Mouse (Mus musculus) midbrain, embryonic 16.5 days (tissue): ENCODE data around the gene Brdt. TPM values are rescaled to one million over a fixed set of nuclear protein-coding genes. Genes with fewer than 3 reads are reported as not detected.
A peak's percentile ranks its signal among the peaks of the same experiment; 100 is the strongest.

ENCODE experiments used
- ATAC-seq: fragments of 200-750 bp; cut with Nextera tagmentation; 2 replicates; pipeline ENCODE4 v1.8.0; 2017; ENCODE audit warnings: moderate TSS enrichment
- H3K27ac ChIP-seq: fragments of 300-500 bp; sonication (generic); 2 replicates; pipeline ENCODE4 v1.5.1; 2014; ENCODE audit warnings: mild to moderate bottlenecking, low read length, mixed read lengths
- H3K27me3 ChIP-seq: fragments of 300-500 bp; sonication (generic); 2 replicates; pipeline ENCODE4 v1.6.1; 2014; ENCODE audit warnings: low read depth, low read length, mixed read lengths; ENCODE audit not compliant: control insufficient read depth, insufficient read depth
- H3K36me3 ChIP-seq: fragments of 300-500 bp; sonication (generic); 2 replicates; pipeline ENCODE4 v1.6.1; 2014; ENCODE audit warnings: mild to moderate bottlenecking, low read length, moderate library complexity, mixed read lengths; ENCODE audit not compliant: control insufficient read depth, insufficient read depth
- H3K4me1 ChIP-seq: fragments of 300-500 bp; sonication (generic); 2 replicates; pipeline ENCODE4 v1.6.1; 2014; ENCODE audit warnings: mild to moderate bottlenecking, low read length, mixed read lengths; ENCODE audit not compliant: control insufficient read depth, insufficient read depth
- H3K4me2 ChIP-seq: fragments of 300-500 bp; sonication (generic); 2 replicates; pipeline ENCODE4 v1.6.1; 2014; ENCODE audit warnings: mild to moderate bottlenecking, low read length, mixed read lengths
- H3K4me3 ChIP-seq: fragments of 300-500 bp; sonication (generic); 2 replicates; pipeline ENCODE4 v1.5.1; 2014; ENCODE audit warnings: low read depth, mild to moderate bottlenecking, low read length, moderate library complexity, mixed read lengths
- H3K9ac ChIP-seq: fragments of 300-500 bp; sonication (generic); 2 replicates; pipeline ENCODE4 v1.6.1; 2014; ENCODE audit warnings: low read depth, low read length, mixed read lengths
- H3K9me3 ChIP-seq: fragments of 300-500 bp; sonication (generic); replicated peaks from 2 replicates; pipeline ENCODE4 v1.6.1; 2014; ENCODE audit warnings: mild to moderate bottlenecking, low read length, mixed read lengths; ENCODE audit not compliant: control insufficient read depth, poor library complexity, severe bottlenecking
- WGBS: fragments of 180-500 bp; shearing (Covaris S2); extraction: QIAGEN DNeasy Blood & Tissue Kit; methylation state at CpG from one replicate; pipeline ENCODE4 v1.1.7; 2014; 5-methylcytosine and 5-hydroxymethylcytosine counted together
- polyA plus RNA-seq: library from polyadenylated mRNA; unstranded; fragments of >200 nt; fragmentation: Nextera tagmentation; extraction: Ambion mirVana; gene quantifications from 2 replicates; pipeline ENCODE4 v1.2.1, GENCODE M21; 2015

Gene Brdt
- polyA plus RNA-seq, 1 experiment from 2014 or later = 3.7 TPM

DNA sequence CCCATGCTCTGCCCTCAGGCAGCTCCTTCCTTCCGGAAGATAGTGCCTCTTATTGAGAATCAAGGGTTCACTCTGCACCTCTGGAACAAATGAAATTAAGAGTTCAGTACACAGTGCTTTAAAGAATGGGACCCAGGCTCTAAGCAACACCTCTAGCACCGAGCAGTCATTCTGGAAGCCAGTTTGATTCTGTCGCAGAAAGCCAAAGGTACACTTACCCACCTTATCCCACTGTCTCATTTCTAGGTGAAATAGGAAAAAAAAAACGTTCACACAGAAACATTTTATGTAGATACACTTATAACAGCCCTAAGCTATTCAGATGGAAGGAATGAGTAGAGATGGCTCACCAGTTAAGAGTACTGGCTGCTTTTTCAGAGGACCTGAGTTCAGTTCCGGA is 71.5 kb downstream of the Brdt start, which contains the start of gene Ephx4:
Gene Ephx4 (plus strand): TSS at position 301 of the 400 bp plus-strand sequence.
- 18% methylated on average over 5 of the region's 5 CpGs for WGBS
- Histone ChIP-seq H3K36me3 (no peaks in the 10 kb centered on the region), H3K9me3 (no peaks in the 10 kb centered on the region)

DNA sequence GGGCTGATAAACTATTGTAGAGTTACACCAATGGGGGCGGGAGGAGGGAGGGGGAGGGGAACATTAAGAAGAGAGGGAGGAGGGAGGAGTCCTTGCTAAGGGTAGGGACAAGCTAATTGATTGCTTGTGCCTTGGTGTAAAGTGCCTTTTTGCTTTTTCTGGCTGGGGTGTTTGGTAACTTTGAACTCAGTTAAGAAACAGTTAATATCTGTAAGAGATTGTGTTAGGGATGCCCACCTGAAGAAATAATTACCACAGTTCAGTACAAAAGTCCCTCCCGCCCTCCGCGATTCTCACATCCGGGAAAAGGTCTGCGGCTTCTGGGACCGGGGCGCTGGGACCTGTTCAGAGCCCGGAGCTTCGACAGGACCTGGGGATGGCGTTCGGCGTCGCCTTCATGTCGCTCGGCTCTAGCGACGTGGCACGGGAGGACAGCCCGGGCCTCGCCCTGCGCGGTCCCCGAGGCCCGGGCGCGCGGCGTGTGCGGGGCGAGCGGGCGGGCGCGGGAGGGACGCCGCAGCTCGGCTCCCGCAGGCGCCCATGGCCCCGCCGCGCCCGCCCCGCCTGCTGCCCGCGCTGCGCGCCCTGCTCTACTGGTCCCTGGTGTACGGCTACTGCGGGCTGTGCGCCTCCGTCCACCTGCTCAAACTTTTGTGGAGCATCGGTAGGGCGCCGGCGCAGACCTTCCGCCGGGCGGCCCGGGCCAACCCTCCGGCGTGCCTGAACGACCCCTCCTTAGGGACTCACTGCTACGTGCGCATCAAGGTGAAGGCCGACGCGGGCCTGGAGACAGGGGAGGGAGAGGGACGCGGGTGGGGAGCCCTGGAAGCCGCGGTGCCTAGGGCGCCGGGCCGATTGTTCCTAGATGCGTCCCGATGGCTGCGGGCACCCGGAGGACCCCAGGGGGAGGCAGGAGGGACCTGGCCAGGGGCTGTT is 72.3 kb downstream of the Brdt start:
- peak overlapping the region; percentile 72 for H3K9ac ChIP-seq
- under 1% methylated on average over 75 of the region's 80 CpGs for WGBS
- peak overlapping the region; percentile 99 for H3K4me2 ChIP-seq
- no peaks in the 10 kb centered on the region for H3K36me3 ChIP-seq
- H3K27ac ChIP-seq = no peak overlapping the region
- H3K9me3 ChIP-seq = no peaks in the 10 kb centered on the region
- H3K27me3 ChIP-seq = peaks cover 11% of the 10 kb centered on the region
- peak overlapping the region; percentile 61 for H3K4me3 ChIP-seq
- ATAC-seq = peak; percentile 87
- peaks cover 4% of the 10 kb centered on the region for H3K4me1 ChIP-seq

More for the DNA sequence above, 71.5 kb downstream of the Brdt start, which contains the start of gene Ephx4:
- Histone ChIP-seq H3K27ac (no peak within 1 kb of the TSS), H3K9ac (peak within 1 kb of the TSS; percentile 72), H3K27me3 (peaks cover 11% of the 10 kb centered on the region), H3K4me1 (peaks cover 4% of the 10 kb centered on the region), H3K4me2 (peak within 1 kb of the TSS; percentile 99), H3K4me3 (peak within 1 kb of the TSS; percentile 61)
- no peak for ATAC-seq

DNA sequence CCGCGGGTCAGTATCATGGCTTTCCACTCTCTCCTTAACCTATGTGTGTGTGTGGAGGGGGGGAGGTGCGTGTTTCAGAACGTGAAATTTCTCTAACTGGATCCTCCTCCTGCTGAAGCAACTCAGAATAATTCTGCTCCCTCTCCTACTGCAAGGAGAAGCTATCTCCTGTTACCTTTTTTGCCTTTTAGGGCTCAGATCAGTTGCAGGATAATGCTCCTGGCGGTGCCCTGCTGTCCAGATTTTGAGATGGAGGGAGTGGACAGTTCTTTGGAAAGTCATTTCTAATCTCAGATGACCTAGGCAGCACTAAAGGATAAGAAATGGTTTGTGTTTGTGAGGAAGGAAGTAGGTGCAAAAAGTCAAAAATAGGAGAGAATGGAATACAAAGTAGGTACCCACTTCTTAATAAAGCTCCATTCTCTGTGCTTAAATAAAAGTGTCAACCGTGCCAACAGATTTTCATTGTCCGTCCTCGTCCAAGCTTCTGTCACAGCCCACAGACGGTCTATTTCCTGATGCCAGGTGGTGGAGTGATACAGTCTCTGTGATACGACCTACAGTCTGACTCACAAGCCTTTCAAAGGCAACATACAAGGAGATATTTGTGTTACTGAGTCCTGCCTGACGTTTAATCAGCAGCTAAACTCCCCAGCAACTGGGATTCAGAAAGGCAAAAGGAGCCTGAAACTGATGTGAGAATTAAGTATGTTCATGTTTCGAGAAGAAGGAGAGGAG is 73.2 kb downstream of the Brdt start:
- Histone ChIP-seq H3K9ac (peak overlapping the region; percentile 72), H3K36me3 (no peaks in the 10 kb centered on the region), H3K4me2 (peak overlapping the region; percentile 99), H3K4me1 (peaks cover 4% of the 10 kb centered on the region), H3K4me3 (peak overlapping the region; percentile 61), H3K27me3 (peaks cover 11% of the 10 kb centered on the region), H3K9me3 (no peaks in the 10 kb centered on the region), H3K27ac (no peak overlapping the region)
- ATAC-seq = no peak
- 22% methylated on average over 12 of the region's 12 CpGs for WGBS

DNA sequence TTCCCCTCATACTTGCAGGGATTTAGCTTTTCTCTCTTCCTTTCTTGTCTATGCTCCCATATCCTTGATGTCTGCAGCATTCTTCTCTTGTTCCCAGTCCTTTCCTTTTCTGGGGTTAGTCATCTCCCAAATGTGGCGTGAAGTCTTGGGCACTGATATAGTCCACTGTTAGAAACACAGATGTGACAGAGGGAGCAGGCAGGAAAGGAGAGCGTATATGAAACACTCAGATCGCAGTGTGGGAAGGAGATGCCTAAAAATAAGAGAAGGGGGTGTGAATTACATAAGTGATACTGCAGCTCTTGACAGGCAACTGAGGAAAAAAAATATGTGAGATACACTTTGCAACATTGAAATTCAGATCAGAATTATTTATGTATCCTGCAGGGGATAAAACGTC is 74.4 kb downstream of the Brdt start:
- ATAC-seq = no peak
- Histone ChIP-seq H3K4me3 (no peak overlapping the region), H3K27ac (no peak overlapping the region), H3K9me3 (no peaks in the 10 kb centered on the region), H3K4me1 (peaks cover 4% of the 10 kb centered on the region), H3K36me3 (no peaks in the 10 kb centered on the region), H3K4me2 (no peak overlapping the region), H3K9ac (no peak overlapping the region), H3K27me3 (peaks cover 11% of the 10 kb centered on the region)
- 85% methylated on average over 4 of the region's 4 CpGs for WGBS

DNA sequence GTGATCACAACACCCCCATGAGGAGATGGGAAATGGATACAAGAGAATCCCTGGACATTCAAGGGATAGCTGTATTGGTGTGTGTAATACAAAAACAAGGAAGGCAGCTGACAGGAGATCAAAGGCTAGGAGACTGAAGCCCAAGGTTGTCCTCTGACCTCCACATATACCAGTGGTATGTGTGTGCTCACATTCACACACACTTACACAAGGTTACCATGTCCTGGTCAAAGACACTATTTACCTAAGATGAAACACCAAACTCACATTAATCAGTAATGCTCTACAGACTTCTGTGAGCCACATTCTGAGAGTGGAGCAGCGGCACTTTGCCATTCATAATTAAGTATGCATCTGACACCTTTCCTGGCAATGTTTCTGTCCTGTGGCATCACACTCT is 79.3 kb downstream of the Brdt start:
- H3K27ac ChIP-seq = no peak overlapping the region
- H3K4me1 ChIP-seq = no peaks in the 10 kb centered on the region
- no peak overlapping the region for H3K4me2 ChIP-seq
- no peak overlapping the region for H3K4me3 ChIP-seq
- H3K36me3 ChIP-seq = no peaks in the 10 kb centered on the region
- ATAC-seq = no peak
- H3K9ac ChIP-seq = no peak overlapping the region
- WGBS = 88% methylated on average over 1 of the region's 1 CpGs
- H3K9me3 ChIP-seq = no peaks in the 10 kb centered on the region
- H3K27me3 ChIP-seq = no peaks in the 10 kb centered on the region

DNA sequence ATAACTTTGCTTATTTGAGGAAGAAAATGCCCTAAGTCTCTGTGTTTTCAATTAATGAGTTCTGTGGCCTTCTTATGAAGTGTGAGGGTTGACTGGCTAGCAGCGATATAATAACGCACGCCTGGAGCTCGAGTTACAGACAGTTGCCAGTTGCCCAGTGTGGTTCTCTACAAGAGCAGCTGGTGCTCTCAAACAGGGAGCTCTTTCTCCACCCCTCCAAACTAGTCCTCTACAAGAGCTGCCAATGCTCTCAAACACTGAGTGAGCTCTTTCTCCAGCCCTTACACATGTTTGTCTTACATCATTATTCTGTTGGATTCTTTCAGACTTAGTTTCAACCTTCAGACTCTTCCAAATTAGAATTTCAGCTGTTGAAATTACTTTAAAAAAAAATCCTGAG is 80.4 kb downstream of the Brdt start:
- 72% methylated on average over 4 of the region's 4 CpGs for WGBS
- Histone ChIP-seq H3K36me3 (no peaks in the 10 kb centered on the region), H3K4me2 (no peak overlapping the region), H3K27ac (no peak overlapping the region), H3K27me3 (no peaks in the 10 kb centered on the region), H3K4me3 (no peak overlapping the region), H3K9me3 (no peaks in the 10 kb centered on the region), H3K9ac (no peak overlapping the region), H3K4me1 (no peaks in the 10 kb centered on the region)
- ATAC-seq = no peak

DNA sequence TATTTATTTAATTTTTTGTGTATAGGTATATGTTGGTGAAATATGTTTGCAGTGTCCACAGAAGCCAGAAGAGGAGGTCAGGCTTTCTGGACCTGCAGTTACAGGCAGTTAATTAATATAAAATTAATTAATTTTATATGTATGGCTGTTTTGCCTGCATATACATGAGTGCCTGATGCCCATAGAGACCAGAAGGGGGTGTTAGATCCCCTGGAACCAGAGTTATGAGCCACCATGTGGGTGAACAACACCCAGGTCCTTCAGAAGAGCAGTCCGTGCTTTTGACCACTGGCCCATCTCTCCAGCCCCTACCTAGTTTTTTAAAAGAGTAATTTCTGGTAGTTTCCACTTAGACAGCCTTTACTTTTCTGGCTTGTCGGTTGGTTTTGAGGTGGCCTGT is 81.3 kb downstream of the Brdt start:
- no peak overlapping the region for H3K4me3 ChIP-seq
- no peaks in the 10 kb centered on the region for H3K9me3 ChIP-seq
- no peaks in the 10 kb centered on the region for H3K4me1 ChIP-seq
- 77% methylated on average over 2 of the region's 2 CpGs for WGBS
- no peaks in the 10 kb centered on the region for H3K36me3 ChIP-seq
- H3K9ac ChIP-seq = no peak overlapping the region
- no peak overlapping the region for H3K27ac ChIP-seq
- H3K27me3 ChIP-seq = no peaks in the 10 kb centered on the region
- no peak overlapping the region for H3K4me2 ChIP-seq
- no peak for ATAC-seq

DNA sequence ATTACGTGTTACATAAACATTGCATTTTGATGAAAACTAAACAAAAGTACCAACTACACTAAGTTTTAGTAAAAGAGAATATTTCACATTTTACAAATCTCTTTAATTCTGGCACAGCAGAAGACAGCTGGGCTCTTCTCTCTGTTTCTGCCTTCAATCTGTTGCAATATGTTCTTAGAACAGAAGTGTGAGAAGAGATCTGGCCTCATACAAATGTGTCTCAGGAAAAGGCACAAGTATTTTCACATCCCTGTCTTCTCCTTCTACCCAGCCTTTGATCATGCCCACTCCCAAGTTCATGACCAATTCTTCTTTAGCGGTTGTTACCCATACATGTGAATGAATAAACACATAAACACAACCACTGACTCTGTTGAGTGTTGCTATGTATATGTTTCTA is 84.1 kb downstream of the Brdt start:
- Histone ChIP-seq H3K9ac (no peak overlapping the region), H3K27ac (no peak overlapping the region), H3K27me3 (no peaks in the 10 kb centered on the region), H3K9me3 (no peaks in the 10 kb centered on the region), H3K36me3 (no peaks in the 10 kb centered on the region), H3K4me1 (no peaks in the 10 kb centered on the region), H3K4me2 (no peak overlapping the region), H3K4me3 (no peak overlapping the region)
- ATAC-seq = no peak
- WGBS = 84% methylated on average over 2 of the region's 2 CpGs

DNA sequence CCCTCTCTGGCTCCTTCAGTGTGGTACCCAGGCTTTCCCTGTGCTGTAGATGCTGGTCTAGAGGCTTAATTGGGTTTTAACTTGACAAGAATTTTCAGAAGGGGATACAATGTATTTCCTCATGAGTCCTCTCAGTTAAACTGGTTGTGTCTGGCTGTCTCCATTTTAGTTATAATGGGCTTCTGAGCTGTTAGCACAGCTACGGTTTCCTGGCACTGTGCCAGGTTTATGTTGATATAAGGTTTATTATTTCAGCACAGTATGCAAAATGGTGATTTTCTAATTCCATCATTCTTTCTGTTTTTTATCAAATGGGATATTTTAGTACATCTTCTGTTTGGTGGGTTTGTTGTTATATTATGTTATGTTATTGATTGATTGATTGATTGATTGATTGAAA is 90.7 kb downstream of the Brdt start:
- Histone ChIP-seq H3K36me3 (no peaks in the 10 kb centered on the region), H3K9me3 (no peaks in the 10 kb centered on the region), H3K4me3 (no peak overlapping the region), H3K27ac (no peak overlapping the region), H3K27me3 (no peaks in the 10 kb centered on the region), H3K4me1 (no peaks in the 10 kb centered on the region), H3K9ac (no peak overlapping the region), H3K4me2 (no peak overlapping the region)
- ATAC-seq = no peak
- 54% methylated on average over 1 of the region's 1 CpGs for WGBS
